Mouse (Mus musculus) thymus, adult 18-20 months (tissue): ENCODE results near the gene Fars2.

Source experiments
- DNase-seq, 2 experiments: peaks; one replicate each; pipeline ENCODE4 v3.0.0; 2022; ENCODE audit warnings: mixed read lengths in 2 of 2

Fars2 gene

DNA sequence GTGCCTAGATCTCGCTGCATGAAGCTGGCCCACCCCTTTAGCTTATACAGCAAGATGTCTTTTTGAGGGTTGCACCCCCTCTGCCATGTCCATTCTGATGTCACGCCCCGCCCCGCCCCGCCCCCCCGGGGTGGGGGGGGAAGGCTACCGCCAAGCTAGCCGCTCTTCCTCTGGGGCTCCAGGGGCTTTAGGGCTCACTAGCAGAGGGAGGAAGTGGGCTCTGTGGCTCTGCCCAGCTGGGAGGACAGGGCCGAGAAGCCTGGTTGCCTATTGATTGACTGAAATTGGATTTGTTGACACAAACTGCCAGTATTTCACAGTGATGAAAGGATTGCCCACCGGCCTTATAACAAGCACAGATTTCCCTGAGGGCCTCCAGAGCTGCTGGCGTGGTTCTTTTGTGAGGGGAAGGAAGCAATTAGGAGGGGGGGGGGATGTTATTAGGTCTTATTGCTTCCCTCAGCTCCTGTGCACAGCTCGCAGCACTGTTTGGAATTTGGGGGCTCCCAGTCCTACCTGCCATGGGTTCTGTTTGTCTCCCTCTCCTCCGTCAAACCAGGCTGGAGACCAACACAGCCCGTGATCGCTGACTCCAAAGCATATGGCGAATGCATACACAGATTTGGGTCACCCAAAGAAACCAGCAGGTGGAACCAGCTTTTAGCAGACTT lies 466.4 kb downstream of the Fars2 start:
- no peak for DNase-seq

DNA sequence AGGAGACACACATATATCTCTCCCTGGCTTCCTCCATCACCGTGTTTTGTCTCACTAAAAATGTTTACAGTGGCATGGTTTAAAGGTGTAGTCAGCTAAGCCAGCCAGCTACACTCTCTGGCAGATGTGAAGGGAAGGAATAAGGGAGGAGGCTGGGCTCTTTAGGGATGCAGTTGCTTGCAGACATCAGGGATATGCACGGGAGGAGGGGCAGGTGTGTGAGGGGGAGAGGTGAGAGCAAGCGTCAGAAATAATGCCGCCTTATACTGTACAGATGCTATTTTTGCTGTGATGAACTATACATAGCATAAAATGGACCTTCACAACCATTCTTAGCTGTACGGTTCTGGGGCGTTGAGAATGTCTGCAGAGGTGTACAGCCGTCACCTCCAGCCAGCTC lies 467.0 kb downstream of the Fars2 start:
- DNase-seq = no peak

DNA sequence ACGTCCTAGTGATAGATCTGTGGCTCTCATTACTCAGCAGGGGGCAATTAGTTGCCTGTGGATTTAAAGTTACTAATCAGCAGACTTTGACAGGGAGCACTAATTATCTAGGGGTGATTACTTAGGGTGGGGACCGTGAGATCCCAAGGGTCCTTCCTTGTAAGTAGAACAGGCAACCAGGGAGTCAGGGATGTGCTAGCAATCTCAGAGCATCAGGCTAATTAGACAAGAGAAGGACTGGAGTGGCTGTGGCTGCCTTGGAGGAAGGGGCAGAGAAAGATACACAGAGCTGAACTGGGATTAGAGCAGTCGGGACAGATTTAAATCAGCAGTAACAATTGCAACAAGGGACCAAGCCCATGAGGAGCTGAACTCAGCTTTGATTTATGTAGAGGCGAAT lies 471.9 kb downstream of the Fars2 start:
- no peak for DNase-seq

DNA sequence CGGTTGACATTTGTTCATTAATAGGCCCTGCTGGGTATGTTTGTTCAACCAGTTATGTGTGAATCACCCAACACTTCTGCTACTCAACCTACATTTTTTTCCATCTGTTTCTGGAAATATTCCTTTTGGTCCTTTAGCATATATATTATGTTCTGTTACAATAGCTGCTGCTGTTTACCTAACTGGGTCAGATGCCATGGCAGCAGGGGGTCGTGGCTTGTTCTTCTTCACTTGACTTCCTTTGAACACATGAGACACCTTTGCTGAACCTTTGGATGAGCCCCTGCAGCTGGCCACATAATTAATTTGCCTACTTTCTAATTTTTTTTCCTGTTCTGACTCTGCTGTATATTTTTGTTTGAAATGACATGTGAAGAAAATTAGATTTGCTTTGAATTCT lies 475.1 kb downstream of the Fars2 start:
- no peak for DNase-seq

DNA sequence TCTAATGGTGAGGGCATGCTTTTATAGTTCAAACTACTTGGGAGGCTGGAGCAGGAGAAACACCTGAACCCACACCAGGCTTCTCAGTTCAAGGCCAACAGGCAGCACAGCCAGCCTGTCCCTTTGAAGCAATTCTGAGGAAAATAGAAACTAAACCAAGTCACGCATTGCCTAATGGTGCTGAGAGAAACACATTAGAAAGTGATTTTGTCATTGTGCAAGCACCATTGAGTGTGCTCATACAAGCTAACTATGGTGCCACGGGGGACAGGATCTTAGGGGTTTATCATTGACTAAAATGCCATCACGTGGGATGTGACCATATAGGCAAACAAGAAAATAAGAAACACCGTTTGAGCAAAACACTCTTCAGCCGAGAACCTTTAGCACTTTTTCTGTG lies 489.5 kb downstream of the Fars2 start:
- no peak for DNase-seq

DNA sequence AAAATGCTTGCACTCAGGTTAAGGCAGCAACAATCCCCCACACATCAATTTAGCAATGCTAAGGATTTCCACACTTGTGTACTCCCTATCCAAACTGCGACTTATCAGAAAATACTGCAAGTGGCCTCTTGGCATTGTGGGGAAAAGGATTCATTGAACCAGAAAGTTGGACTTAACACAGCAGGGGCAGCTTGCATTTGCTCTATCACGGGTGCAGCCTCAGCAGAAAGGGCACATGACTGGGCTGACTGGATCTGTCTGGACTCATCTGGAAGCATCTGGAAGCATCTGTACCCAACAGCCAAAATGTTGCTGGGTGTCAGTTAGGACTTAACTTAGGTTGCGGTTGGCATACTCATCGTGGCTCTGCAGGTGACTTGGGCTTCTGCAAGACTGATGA lies 490.7 kb downstream of the Fars2 start:
- no peak for DNase-seq

DNA sequence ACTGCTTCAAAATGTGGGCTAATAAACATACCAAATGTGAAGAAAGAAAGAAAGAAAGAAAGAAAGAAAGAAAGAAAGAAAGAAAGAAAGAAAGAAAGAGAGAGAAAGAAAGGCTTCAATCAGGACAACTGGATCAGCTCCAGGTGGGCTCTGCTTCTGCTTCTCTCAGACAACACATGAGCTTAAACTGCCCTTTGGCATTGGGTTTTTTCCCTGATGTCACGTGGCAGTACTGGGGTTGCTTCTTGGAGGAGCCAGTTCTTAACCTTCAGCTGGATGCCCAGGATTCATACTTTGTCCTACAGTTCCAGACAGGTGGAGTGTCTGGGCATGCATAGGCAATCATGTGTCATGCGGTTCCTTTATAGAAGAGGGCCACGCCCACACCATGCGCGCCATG lies 493.2 kb downstream of the Fars2 start:
- no peak for DNase-seq

DNA sequence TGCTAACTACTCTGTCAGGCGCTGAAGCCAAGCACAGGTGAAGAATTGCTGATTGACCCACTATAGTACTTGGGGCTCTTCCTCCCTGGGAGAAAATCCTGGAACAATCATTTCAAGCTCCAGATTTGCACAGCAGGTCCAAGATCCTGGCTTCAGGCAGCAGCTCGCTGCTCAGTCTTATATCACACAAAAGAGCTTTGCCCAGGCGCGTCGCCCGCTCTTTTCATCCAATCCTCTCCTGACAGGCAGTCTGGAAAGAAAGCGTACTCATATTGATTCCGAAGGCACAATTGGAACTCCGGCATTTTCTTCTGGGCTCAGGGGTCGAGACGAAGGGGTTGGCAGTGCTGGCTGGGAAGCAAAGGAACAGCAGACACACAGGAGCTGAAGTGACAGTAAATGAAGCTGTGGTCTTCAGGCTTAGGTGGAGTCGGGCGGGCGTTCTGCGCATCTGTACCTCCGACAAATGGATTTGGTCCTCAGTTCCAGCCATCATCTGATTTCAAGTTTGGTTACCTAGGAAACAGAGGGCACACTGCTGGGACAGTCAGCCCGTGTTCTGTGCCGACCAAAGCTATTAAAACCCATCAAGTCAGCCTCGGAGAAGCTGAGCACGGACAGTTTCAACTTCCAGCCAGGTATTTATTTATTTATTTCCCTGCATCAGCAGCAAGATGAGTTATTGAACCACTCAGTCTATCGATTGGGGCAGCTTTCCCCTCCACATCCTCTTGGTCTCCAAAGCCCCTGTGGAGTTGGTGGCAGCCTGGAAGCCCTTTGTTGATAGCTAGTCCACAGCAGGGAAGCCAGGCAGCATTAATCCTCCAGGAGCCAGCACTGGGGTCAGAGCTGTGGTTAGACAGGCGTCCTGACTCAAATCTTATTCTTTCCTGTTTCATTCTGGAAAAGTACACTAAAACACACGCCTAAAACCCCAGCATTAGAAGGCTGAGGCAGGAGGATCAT lies 495.9 kb downstream of the Fars2 start:
- DNase-seq = no peak

DNA sequence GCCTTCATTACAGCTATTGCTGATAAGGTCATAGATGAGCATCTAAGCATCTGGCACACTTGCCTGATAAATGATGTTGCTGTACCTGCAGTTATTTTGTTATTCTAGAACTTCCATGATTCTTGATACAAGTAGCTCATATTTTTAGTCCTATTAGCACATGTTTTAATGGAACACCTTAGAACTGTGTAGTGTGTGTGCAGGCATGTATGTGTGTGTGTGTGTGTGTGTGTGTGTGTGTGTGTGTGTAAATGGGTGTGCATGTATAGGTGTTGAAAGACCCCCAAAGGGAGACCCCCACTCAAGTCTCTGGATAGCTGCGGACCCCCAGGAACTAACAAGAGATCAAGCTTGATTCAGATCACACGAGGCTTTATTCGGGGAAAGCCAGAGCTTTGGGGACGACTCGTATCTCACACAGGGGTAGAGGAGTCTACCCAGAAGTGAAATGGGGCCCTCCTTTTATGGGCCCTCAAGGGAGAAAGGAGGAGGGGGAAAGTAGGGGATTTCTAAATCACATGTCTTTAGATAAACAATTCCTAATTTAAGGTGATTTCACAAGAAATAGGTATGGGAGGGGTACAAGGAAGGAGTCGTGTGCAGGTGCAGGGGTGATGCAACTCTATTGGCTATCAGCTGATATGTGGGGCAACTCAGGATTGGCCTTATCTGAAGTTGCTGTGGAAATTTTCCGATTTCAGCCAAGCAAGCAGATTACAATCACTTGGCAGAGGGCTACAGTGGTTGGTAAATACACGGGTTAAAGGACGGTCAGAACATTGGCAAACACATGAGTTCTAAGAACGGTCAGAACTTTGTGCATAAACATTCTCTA lies 503.5 kb downstream of the Fars2 start:
- no peak for DNase-seq

DNA sequence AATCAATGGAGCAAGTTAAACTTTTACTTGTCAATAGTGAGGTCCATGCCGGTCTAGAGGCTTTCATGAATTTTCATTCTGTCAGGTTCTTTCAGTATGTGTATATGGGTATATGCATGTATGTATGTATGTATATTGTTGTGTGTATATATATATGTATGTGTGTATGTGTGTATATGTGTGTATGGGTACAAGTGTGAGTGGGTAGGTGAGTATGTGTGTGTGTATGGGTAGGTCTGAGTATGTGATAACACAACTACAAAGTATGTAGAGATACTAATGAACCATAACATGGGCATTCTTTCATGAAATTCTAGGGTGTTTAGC lies 504.1 kb downstream of the Fars2 start:
- DNase-seq = no peak

DNA sequence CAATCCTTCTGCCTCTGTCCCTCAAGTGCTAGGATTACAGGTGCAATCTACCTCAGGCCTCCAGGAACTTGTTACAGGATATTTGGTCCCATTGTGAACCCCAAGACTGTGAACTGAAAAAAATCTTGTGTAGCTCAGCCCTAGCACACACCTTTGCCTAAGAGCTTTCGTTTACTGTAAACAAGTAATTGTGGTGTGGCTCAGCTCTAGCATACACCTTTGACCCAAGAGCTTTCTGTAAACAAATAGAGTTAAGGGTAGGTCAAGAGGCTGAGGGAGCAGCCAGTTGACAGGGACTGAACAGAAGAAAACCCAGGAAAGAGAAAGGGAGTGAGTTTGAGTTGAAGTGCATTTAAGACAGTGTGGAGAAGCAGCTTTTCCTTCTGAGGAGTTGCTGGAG lies 506.3 kb downstream of the Fars2 start:
- no peak for DNase-seq

DNA sequence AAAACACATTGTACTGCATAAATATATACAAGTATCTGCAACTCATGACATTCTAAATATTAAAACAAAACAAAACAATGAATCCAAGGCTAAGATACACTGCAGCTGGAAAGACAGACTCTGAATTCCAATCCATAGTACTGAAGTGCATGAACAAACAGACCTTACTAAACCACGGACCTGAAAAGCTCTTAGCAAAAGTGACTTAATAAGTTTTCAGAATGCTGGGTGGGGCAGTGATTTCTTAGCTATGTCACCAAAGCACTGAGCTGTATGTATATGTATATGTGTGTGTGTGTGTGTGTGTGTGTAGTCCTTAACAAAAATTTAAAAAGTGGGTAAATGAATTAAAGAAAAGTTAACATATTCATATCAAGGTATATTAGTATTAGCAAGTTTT lies 511.9 kb downstream of the Fars2 start:
- no peak for DNase-seq

DNA sequence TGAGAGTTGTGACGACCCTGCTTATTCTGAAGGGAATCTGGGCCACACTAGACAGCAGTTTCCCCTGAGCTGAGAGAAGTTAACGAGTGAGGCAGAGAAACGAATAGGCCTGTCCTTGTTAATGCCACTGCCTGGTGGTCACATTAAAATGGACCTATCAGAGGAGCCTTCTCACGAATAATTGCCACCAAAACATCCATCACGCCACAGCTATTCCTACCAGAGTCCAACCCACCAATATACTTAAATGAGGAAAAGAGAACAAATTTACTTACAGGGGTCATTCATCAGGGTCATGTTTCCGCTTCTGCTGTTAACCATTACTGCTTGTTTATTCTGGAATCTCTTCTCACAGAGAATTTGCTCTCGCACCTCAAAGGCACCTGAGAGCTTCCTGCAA lies 531.0 kb downstream of the Fars2 start:
- no peak for DNase-seq

DNA sequence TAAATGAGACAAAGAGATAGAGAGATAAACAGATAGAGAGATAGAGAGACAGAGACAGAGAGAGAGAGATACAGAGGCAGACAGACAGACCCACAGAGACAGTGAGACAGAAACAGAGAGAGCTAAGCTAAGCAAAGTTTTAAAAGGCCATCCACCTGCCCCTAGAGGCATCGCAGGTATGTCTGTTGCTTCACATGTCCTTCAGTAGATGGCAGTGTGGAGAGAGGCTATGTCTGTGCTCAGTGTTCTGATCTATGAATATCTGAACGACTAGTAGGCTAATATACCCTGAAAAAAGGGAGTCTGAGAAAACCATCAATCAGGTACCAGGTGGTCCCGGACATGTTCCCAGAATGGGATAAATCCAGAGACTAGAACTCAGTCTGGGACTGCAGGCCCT lies 537.0 kb downstream of the Fars2 start:
- no peak for DNase-seq

DNA sequence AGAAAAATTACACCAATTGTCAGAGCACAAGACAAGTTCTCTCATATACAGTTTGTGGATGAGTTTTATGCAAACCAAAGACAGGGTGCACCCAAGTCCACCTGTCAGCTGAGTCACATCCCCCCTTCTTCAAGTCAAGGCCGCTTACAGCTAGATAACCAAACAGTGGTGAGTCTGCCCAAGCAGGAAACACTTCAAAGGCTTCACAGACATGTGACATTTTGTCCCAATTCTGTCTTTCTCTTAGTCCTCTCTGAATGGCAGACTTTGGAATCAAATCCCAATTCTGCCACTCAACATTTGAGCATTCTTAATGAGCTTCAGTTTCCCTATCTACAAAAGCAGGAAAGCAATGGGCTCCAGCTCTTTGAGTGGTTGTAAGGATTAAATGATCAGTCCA lies 562.1 kb downstream of the Fars2 start:
- DNase-seq = no peak

DNA sequence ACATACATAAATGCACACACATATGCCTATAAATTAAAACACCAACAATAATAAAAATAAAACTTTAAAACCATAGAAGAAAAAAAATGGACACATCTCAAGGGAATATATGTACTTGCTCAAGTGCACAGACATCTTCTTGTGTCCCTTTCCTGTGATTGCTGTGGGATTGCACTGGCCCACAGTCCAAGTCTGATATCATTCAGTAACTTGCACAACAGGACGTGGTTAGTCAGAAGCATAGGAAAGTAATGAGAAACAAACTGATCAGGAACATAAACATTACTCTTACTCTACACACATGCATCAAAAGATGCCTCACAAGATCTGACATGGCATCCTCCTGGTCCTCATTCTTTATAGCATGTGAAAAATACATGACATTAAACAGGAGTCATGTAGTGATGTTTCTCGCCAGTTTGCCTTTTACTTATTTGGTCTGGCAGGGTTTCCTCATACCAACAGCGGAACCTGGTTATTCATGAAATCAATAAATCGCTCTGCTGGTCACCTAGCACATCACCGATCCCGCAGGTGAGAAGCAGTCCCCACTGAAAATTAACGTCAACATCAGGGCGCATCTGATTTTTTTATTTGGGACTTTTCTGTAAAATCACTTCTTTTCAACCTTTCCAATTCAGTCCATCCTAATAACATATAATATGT lies 563.6 kb downstream of the Fars2 start:
- DNase-seq = no peak

DNA sequence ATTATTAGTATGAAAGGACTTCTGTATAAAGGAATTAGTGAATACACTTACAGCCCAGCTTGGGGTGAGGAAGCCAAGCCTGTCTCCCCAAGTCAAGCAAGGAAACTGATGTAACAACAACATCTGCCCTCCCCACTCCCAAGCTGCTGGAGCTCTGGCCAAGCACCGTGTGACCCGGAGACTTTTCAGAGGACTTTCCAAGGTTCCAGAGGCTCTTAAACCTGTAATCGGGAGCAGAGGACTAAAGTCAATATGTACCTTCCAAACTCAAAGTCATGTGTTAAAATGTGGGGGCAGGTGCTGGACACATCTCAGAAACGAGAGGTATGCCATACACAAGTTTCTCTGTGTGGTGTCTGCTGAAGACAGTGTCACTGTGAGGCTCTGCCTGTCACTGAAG lies 566.4 kb downstream of the Fars2 start:
- no peak for DNase-seq

DNA sequence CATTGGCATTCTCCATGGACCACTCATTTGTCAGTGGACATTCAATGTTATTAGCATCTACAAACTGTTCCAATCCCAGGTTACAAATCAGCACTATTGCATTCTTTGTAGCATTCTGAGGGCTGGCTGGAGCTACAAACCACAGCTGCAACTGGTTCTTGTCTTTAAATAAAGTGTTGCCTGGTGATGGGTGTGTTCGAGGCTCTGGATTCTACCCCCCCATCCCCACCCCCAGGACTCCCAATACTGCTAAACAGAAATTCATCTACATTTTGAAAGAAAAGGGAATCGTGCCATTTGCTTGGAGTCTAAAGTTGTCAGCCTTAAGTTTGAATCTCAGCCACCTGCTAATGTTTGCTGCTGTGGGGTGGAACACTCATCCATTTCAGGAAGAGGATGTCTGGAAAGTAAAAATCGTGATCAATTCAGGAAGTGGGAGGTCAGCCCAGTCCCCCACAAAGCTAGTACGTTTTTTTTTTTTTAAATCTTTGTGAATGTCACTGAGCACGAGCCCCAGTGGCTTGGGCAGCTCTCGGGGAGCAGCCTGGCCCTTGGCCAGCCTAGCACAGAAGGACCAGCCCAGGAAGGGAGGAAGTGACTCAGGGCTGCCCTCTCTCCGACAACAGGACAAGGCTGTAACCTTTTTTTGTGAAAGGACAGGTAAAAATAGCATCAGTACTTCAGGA lies 578.4 kb downstream of the Fars2 start:
- DNase-seq = no peak

DNA sequence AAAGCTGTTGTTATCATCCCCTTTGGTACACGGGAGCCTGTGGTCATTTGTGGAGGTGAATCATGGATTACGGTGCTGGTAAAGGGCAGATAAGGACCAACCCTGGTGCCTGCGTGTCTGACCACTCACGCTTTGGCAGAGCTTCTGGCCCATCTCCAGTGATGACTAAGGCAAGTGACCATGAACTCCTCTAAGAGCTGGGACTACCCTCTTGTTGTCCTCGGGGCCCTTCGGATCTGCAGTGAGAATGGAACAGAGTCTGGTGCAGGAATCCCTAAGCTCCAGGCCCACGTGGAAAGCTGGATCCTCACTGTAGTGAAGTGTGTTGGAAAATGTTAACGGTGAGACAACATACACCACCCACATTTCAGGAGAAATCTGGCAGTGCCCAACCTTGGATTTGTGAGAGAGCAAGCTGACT lies 579.1 kb downstream of the Fars2 start:
- DNase-seq = no peak

DNA sequence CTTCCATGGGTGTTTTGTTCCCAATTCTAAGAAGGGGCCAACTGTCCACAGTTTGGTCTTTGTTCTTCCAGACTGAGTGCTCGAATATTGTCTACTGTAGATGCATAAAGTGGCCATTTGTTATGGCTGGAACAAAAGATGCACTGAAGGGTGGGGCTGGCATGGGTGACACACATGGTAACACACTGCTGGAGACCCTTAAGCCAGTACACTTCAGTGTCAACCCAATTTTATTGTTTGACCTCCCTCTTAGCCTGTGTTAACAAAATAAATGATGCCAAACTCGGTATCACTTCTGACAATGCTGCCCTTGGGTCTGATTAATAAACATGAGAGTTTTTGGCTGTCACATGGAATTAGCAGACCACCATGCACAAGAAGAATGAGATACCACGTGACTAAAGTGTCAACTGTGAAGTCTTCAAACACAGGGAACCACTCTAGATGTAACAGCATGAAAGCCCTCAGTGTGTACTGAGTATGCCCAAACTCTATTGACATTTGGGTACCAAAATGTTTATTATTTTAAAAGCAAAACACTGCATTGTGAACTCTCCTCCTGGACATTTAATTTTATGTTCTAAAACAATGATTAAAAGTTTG lies 590.0 kb downstream of the Fars2 start:
- no peak for DNase-seq

DNA sequence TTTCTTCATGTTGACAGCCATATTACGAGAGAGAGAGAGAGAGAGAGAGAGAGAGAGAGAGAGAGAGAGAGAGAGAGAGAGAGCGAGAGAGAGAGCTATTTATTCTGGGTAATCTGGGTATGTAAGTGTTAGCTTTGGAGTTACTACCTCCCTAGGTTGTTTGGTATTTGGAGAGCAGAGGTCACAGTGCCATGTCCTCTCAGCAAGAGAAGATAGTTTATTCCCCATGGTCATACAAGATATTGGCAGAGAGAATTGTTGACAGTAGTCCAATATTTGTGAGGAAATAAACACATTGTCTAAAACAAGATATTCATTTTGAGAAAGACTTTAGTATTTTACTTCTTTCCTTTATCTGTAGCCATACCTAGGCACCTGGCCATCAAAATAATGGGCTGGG lies 596.9 kb downstream of the Fars2 start:
- DNase-seq = no peak

DNA sequence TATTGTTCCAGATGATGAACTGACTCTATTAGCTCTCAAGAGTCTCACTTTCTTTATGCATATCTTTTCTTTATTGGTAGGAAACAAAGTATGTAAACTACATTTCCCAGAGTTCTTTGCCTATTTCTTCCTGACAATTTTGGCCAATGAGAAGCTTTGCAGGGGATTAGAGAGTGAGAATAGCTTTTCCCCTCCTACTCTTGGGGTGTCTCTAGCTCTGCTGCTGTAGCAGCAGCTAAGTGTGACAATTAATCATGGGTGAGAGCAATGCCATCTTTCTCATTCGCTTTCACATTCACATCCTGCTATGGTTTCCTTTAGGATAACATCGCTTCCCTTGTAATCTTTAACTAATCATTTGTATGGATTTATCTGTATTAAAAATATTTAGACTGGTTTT lies 599.5 kb downstream of the Fars2 start:
- no peak for DNase-seq
